Mouse (Mus musculus) mesoderm, embryonic 11.5 days (tissue): Measurements from ENCODE around the gene Itgal.
"Not testable (repeated sequence)": the region's sequence is repeated elsewhere in the genome, so short reads cannot be mapped to it uniquely, and the experiment has no call there.

Experiments used
- DNase-seq: peaks from one replicate; pipeline ENCODE4 v3.0.0-alpha.2; 2012; ENCODE audit warnings: low read depth, low spot score

The Itgal gene

DNA sequence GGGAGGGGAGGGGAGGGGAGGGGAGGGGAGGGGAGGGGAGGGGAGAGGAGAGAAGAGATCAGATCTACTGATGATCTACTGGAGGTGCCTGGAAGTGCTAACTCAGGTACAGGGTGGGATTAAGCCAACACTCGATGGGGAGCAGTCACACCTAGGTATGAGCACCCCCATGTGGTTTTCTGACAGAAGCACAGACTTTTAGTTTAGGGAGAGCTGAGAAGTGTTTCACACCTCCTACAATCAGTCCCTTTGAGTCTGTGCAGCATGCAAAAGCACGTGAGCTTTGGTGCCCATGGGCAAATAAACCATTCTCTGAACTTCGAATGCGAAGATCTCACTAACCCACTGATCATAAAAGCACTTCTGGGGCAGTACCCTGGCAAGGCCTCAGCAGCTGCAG, 46.3 kb downstream of the Itgal start:
- DNase-seq, result no peak

DNA sequence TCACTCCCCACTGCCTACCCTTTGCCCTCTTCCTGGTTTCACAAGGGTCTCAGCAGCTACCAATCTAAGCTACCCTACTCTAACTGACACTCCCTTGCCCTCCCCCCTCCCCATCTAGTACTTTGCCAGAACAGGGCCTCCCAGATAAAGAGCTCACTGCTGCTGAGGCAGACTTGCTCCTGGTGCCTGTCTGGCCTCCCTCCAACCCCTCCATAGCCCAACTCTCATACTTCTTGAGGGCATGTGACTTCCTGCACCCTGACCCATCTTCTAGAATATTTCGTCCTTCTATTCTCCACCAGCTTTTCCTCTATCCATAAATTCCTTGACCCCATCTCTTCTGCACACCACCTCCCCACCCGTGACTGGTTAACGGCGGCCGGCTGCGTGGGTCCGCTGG, 46.8 kb downstream of the Itgal start:
- DNase-seq, result no peak

DNA sequence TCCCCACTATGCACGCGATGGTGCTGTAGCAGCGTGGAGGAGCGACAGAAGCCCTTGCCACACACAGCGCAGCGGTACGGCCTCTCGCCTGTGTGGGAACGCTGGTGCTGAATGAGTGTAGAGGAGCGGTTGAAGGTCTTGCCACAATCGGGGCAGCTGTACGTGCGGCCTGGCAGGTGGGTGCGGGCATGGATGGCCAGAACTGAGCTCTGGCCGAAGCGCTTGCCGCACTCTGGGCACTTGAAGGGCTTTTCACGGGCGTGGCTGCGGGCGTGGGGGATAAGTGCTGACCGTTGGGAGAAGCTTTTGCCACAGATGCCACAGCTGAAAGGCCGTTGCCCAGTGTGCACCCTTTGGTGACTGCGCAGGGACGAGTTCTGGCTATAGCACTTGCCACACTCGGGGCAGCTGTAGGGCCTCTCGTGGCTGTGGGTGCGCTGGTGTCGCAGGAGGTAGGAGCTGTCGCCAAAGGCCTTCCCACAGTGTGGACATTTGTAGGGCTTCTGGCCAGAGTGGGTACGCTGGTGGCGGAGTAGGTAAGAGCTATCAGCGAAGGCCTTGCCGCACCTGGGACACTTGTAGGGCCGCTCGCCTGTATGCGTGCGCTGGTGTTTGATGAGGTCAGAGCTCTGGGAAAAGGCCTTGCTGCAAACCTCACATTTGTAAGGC, 47.4 kb downstream of the Itgal start:
- DNase-seq, result no peak

DNA sequence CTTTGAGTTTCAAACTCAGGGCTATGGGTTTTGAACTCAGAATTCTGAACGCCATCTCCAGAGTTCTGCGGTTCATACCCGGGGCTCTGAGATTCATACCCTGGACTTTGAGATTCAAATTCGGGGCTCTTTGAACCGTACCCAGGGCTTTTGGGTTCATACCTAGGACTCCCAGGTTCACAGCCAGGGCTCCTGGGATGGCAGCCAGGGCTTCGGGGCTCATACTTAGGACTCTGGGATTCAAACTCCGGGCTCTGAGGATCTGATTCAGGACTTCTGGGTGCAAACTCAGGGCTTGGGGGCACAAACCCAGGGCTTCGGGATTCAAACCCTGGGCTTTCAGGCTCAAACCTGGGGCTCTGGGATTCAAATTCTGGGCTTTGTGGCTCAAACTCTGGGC, 48.3 kb downstream of the Itgal start:
- DNase-seq, result no peak

DNA sequence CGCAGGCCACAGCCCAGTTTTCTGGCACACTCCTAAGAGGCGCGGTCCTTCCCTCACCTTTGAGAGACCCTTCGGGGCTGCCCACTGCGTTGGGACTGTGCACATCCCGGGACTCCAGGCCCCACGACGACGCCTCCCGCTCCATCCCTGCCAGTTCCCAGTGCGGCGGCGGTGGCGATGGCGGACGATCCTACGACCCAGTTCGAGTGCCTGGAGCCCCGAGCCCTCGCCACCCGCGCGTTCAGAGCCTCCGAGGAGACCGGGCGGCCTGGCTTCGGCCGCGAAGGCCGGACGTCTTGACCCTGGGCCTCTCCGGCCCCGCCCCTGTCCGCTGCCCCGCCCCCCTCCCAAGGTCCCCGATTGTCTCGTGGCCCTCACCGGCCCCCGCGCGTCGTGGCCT, 49.0 kb downstream of the Itgal start:
- DNase-seq, result no peak

DNA sequence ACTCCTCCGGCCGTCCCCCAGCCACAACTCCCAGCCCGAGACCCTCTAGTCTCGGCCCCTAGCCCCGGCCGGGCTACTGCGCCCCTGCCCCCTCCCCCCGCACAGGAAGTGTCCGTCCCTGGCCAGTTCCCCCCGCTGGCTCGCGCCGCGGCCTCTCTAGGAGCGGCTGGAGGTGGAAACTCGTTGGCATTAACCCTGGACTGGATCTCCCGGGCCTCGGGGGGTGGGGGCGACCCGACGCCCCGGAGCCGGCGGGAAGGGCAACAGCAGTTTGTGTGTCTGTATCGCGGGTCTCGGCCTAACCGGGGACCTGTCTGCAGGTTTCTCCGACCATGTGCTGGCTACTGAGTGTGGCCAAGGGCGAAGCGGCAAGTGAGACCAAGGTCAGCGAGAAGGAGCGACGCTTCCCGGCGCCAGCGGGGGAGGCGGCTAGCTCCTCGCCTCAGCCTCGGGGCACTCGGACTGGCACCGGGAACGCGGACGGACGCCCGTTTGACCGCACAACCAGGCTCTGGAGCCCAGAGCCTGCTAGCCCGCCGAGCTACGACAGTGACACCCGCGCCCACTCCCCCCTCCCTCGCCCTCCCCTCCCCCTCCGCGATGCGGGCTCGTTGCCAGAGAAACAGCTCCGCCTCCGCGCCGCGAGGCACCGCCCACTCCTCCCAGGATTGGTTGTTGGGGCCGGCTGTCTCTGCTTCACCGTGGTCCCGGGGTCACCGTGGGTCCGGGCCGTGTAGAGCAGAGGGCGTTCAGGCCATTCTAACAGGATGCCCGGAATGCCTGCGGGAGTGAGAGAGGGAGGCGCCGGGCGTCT, 49.7 kb downstream of the Itgal start, which contains the start of gene Zfp768:
Zfp768 (minus strand) TSS at position 78 of the 814 bp plus-strand sequence.
- peak; percentile 96 for DNase-seq

DNA sequence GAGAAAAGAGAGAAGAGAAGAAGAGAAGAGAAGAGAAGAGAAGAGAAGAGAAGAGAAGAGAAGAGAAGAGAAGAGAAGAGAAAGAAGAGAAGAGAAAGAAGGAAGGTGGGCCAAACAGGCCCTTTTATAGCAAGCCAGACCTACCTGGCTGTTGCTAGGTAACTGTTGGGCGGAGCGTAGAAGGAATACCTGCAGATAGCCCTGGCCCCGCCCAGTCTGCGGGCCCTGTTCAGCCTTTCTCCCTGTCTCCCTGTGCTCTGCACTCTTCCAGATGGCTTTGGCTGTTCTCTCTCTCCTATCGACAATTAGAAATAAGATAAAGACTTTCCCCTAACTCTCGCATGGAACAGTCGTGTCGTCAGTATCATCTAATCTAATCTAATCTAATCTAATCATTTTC, 50.6 kb downstream of the Itgal start:
- DNase-seq, result no peak

DNA sequence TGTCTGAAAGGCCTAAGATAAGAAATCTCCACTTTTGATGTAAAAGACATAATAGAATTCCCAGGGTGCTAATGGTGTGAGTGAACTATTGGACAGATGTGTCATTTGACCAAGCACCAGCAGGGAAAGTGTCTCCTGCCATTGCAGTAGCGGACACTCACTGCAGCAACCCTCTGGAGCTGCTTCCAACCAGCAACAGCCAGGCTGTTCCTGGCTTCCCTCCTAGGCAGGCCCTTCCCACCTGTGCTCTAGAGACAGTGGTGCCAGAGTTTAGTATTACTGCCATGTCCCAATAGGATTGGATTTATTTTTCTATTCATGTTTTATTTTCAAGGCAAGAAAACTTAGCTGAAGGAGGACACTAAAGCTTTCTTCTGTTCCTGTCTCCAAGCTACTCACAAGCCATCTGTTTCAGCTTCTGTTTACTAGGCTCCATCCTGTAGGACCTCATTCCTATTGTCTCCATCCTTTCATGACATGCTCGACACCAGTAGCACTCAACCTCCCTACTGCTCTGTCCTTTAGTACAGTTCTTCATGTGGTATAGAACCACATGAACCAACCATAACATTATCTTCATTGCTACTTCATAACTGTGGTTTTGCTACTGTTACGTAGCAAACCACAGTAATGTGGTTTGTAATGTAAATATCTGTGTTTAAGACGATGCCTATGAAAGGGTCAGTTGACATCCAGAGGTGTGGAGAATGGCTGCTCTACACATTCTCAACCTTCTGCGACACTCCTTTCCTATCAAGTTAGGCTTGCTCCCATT, 55.4 kb downstream of the Itgal start:
- DNase-seq, result no peak

DNA sequence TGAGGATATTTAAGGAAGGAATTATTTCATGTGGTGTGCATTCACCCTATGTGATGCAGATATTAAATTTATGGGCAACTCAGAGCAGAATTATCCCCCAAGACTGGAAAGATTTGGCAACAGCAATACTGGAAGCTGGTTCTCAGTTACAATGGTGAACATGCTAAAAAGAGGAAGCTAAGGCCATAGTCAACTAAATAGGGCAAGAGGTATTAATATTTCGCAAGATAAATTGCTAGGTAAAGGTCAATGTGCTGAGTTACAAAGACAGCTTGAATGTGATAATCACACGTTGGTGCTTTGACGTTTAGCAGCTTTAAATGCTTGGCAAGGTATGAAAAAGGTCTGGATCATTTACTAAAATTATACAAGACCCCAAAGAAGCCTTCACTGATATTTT, 59.7 kb downstream of the Itgal start:
- DNase-seq, result no peak

DNA sequence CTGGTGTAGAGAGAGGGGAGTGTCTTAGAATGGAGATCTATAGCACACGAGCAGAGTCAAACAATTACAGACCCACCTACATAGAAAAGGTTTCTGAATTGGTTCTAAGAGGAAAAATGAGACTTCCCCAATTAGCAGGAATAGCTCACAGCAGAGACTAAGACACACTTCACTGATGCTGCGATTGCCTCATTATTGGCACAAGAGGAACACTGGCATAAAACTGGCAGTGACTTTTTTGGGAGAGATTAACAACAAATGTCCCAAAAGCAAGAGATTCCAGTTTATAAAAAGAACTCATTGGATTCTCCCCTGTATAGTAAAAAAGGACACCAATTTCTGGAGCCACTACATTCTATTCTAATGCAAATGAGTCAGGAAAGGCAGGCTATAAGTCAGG, 61.8 kb downstream of the Itgal start:
- DNase-seq, result no peak

DNA sequence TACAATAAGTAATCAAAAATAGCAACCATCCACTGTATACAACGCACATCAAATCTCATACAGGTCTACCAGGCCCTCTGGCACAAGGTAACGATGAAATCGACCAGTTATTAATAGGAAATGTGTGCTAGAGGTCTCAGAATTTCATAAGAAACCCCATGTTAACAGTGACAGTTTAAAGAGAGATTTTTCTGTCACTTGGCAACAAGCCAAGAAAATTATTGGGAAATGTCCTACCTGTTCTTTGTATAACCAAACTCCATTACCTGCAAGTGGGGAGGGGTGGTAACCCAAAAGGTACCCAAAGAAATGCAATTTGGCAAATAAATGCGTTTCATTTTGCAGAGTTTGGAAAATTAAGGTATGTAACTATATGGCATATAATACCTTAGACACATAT, 62.4 kb downstream of the Itgal start:
- no peak for DNase-seq

DNA sequence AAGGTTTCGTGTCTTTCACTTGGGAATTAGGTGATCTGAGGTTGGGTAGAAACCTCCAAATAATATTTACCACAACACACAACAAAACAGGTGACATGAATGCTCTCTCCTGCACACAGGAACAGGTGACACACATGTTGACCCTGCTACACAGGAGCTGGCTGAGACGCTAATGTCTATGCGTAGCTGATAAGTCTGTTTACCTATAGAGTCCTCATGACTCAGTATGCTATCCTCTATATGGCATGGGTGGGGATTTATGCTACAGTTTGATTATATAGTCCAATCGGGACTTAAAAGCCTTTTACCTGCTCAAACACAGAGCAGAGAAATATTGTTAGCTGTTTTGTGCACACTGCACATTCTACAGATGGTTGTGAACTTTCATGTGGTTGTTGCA, 64.2 kb downstream of the Itgal start:
- DNase-seq, result no peak

DNA sequence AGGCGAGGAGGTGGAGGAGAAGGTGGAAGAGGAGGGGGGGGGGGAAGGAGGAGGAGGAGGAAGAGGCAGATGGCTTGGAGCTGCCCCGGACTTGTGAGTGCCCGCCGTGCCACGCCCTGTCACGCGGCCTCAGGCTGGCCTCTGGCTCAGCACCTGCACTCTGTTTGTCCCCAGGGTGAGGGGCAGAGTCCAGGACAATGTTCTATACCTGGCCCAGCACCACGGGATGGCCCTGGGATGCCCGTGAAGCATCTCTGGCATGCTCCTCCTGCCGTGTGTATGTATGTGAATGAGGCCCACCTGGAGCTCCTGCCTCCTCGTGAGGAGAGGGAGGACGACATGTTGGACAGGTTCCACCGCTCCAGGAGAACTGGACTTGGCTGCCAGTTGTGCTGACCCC, 65.4 kb downstream of the Itgal start:
- no peak for DNase-seq

DNA sequence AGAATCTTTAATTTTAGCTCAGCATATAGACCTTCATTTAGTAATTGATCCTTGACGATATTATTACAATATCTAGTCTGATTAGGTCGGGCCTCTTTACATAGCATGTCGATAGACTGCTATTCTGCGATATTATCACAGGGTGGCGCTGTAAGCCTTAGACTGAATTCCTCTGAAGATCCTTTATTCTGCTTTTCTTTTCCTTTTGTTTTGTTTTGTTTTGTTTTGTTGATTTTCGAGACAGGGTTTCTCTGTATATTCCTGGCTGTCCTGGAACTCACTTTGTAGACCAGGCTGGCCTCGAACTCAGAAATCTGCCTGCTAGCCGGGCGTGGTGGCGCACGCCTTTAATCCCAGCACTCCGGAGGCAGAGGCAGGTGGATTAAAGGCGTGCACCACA, 66.4 kb downstream of the Itgal start:
- DNase-seq, result peak; percentile 67

DNA sequence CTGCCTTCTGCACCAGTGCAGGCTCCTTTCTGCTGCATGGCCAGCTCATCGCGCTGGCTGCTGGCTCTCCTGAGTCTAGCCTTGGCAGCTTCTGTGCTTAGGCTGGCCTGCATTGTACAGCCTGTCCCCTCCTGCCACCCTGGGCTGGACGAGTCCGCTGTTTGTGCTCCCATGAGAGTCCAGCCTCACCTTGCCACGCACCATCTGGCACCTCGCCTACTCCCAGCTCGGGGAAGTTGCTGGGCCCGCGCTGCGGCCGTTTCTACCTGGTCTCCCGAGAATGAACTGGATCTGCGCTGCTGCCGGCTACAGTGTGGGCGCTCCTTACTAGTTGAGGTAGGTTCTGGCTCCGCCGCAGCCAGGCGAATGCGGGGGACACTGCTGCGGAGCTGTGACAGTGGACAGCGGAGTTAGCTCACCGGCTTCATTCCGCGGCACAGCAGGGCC, 67.4 kb downstream of the Itgal start:
- no peak for DNase-seq

DNA sequence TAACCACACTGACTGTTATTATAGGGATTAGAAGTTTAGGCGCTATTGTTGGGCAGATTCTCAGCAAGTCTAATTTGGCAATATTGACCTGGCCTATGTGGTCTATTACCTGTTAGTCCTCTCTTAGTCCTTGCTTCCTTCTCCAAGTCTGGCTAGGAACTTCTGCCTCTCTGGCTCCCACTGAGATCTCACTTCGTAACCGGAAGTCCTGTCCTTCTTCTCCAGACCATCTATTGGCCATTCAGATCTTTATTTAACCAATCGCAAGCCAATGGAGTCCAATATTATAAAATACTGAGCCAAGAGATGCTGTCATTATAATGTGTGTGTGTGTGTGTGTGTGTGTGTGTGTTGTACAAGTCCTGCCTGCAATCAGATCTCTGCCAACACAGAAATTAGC, 68.1 kb downstream of the Itgal start:
- no peak for DNase-seq

DNA sequence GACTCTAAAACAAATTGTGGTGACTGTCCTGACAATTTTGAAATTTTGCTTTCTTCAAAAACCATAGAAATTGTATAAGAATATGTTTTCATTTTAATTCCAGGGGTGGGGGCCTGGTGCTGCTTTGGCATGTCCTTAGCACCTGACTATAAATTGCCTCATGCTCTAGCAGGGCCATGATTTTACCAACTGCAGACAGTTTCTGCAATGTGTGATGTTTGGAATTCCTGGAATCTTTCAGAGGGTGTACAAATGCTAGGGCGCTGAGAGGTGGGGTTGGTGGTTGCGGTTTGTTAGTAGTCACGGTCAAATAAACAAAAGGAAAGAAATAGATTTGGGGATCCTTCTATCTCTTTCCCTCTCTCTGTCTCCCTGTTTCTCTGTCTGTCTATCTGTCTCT, 70.2 kb downstream of the Itgal start:
- DNase-seq, result no peak

DNA sequence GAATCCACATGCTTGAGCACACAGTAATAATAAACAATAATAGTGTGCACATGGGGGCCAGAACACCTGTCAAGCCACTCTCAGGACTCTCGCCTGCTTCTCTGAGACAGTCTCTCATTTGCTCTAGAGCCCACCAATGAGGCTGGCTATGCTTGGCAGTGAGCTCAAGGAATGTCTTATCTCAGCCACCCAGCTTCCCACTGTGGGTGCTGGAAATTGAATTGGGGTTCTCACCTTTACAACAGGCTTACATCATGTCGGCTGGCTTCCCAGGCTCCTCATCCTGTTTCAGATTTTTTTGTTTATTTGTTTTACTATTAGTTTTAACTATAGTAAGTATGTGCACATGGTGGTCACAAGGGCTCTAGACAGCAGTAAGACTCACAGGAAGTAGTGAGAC, 75.2 kb downstream of the Itgal start:
- DNase-seq, result no peak

DNA sequence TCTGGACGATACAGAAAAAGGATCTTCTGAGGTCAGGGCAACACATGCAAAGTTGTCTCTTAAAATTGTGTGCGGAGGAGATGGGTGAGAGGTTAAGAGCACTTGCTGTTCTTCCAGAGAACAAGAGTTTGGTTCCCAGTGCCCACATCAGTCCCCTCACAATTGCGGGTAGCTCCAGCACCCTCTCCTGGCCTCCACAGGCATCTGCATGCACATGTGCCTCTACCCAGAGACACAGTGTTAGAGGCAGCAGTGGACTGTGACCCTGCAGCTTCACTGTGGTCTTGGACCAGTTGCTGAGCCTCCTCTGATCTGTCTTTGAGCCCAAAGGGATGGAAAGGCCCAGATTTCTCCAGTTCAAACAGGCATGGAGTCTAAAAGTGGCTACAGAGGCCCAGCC, 75.8 kb downstream of the Itgal start:
- not testable (repeated sequence) for DNase-seq

DNA sequence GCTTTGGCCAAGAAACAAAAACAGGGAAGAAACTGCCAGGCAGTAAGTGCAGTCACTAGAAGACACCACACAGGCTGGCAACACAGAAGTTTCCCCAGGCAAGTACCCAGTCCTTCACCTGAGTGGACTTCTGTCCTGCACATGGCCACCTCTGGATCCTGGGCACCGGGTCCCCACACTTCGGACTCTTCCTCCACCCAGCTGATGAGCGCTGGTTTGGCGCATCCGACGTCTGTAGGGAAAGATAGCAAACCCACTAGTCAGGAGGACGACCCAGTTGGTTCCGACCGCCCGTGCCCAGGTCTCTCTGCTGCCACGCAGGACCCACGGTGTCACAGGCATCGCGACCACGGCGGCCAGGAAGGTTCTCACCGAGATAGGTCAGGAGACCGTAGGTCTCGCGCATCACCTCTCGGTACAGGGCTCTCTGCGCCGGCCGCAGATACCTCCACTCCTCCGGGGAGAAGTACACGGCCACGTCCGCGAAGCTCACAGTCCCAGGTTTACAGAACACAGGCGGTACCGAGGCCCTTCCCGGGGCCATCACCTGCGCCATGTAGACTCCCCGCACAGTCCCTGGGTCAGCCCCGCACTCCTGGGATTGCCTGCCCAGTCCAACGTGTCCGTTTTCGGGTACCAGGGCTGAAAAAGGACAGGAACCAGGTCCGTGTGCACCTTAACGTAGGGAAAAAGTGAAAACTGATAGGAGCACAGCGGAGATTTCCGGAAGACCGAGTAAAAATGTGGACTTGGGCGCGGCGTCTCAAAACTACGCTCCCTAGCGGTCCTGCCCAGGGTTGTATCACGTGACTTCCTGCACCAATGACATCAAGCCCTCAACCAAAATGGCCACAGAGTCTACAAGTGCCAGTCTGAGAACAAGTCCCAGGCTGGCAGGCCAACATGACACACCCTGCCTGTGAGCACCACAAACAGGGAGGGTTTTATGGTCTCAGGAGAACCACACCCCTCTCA, 79.5 kb downstream of the Itgal start, which contains the start of gene Zfp747:
Zfp747 (minus strand) TSS at position 780 of the 975 bp plus-strand sequence.
- DNase-seq, result peak; percentile 93

DNA sequence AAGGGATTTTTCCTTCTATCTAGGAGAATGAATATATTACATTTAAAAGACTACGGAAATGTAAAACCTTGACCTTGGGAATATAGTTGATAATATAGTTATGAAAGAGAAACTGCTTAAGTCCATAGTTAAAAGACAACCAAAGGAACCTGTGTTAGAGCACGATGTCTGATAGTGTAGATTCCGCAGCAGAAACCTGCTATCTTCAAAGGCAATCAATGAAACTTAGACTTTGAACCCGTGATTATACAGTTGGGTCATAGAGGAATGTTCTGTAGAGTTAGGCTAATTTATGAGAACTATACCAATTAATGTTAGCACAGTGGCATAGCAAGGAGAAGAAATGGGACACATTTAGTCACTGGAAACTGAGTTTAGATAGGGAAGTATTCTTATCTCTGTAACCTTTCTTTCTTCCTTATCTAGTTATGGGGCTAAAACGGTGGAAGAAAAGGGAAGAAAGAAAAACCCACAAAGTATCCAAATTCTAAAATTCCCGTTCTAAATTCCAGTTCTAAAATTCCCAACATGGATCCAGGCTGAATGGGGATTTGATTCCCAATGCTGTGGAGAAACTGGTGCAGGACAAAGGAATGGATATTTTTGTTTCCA, 82.4 kb downstream of the Itgal start:
- DNase-seq, result no peak
